Mouse (Mus musculus) retina, adult 2 months (tissue): ENCODE results near the gene Muc3.
"Not testable (repeated sequence)": the region's sequence is repeated elsewhere in the genome, so short reads cannot be mapped to it uniquely, and the experiment has no call there.

ENCODE experiments used
- DNase-seq: peaks from one replicate; pipeline ENCODE4 v3.0.0-alpha.2; 2012; ENCODE audit warnings: low read depth, low spot score

Muc3 gene

DNA sequence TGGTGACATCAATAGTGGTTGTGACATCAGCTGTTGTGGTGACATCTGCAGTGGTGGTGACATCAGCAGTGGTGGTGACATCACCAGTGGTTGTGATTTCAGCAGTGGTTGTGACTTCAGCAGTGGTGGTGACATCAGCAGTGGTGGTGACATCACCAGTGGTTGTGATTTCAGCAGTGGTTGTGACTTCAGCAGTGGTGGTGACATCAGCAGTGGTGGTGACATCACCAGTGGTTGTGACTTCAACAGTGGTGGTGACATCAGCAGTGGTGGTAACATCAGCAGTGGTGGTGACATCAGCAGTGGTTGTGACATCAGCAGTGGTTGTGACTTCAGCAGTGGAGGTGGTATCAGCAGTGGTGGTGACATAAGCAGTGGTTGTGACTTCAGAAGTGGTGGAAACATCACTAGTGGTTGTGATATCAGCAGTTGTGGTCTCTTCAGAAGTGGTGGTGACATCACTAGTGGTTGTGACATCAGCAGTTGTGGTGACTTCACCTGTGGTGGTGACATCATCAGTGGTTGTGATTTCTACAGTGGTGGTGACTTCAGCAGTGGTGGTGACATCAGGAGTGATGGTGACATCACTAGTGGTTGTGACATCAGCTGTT lies at the start of gene Muc3:
Muc3 (minus strand) TSS at position 51 of the 611 bp plus-strand sequence.
- not testable (repeated sequence) for DNase-seq

DNA sequence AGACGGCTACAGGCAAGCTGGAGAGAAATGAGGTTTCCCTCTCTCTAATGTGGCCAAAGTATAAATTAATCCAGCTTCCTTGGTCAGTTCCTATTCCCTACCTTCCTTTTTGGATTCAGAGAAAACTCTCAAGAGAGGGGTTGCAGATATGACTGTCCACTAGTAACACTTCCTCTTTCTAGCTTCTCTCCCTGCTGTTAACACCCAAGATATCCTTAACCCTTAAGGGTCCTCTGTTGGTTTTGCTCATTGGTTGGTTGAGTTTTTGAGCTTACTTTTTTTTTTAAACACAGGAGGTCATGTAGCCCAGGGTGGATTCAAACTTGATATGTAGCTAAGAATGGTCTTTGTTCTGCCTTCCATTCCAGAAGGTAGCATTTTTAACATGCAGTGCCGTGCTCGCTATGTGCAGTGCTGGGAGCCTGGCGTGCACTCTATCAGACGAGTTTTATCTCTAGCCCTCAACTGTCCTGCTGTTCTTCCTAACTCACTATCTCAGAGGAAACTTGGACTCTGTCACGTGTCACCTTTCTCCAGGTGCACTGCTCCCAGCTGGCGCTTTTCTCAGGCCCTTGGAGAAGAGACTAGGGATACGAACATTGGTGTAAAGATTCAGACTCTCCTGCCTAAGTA lies 45.5 kb upstream of the Muc3 start:
- DNase-seq, result no peak

DNA sequence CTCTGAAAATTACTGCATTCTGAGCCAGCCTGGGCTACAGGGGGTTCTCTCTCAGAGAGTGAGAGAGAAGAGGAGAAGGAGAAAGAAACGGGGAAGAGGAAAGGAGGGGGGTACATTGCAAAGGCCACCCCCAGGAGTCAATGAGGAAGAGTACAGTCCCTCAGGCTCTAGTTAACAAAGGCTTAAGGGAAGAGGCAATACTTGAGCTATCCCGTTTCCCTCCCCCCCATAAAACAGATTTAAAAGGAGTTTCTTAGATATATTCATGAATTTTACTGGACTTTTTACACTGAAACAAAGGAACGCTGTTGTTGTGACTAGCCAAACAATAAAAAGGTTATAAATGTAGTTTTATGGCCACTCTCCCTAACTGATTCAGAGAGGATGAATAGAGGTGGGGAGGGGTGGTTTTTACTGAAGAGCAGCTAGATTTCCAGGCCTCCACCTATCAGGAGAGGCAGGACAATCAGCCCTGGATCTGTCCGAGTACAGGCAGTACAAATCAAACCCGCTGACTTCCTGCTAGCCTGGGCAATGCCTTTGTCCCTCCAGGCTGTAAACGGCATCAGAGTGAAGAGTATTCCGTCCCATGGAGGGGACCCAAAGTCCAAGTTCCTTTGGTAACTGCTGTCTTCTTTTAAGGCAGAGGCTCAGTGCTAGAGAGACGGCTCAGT lies 44.3 kb upstream of the Muc3 start:
- DNase-seq, result no peak

DNA sequence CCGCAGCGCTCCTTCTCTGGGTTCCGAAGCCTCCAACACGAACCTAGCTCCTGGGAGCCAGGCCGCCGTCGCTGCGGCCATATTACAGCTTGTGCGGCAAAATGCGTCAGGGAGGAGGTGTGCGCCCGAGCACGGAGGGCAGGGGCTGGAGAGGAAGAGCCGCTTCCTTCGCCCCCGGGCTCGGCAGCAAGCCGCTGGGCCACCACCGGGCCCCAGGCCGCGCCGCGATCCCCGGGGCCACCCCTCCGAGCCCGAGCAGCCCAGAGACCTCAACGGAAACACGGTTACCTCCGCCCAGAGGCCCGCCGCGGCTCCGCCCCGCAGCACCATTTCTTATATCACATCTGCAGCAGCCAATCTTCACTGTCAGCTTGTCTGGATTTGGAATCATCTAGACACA lies 40.2 kb upstream of the Muc3 start:
- DNase-seq, result no peak

DNA sequence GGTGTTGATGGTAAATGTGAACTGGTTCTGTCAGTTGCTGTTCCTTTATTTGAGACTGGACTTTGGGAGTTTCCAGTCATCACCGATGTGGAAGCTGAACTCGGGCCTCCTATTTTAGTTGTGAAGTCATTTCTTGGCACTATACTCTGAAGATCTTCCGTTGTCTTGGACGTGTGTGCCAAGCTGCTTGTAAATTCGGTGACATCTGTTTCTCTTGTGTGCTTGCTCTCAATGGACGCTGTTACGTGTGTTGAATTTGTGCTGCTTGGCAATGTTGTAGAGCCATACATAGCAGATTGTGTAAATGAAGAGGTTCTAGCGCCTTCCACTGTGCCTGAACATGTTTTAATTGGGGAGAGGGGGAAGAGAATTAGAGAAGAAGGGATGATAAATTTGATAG lies 36.2 kb upstream of the Muc3 start:
- DNase-seq, result no peak

DNA sequence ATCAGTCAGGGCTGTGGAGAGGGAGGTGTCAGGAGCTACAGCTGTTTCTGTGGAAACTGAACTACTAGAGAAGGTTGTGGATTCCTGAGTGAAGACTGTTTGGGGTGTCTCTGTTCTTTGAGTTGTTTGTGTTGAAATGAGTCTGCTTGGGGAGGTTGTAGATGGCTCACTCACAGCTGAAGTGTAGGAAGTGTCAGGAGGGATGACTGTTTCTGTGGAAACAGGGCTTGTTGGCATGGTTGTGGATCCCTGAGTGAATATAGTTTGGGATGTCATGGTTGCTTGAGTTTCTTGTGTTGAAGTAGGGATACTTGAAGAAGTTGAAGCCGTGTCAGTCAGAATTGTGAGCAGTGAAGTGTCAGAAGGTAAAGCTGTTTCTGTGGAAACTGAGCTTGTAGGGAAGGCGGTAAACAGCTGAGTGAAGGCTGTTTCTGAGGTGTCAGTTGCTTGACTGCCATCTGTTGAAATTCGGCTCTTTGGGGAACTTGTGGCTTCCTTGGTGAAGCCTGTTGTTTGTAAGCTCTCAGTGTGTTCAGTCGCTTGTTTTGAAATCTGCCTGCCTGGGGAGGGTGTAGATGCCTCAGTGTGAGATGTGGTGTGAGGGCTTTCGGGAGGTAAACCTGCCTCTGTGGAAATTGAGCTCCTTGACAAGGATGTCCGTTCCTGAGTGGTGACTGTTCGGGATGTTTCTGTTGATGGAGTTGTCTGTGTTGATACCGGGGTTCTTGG lies 30.7 kb upstream of the Muc3 start:
- no peak for DNase-seq

DNA sequence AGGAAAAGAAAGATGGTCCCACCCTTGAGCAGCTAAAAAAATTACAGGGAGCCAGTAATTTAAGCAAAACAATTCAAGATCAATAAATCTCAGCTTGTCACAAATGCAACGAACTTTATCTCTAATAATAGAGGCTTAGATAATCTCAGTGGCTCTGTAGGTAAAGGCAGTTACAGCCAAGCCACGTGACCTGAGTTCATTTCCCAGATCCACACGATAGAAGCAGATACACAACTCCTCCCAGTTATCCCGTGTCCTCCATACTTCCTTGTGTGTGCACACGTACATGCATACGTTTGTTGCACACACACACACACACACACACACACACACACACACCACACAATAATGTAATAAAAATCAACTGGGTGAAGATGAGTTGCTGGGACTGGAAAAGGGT lies 24.8 kb upstream of the Muc3 start:
- DNase-seq, result no peak

DNA sequence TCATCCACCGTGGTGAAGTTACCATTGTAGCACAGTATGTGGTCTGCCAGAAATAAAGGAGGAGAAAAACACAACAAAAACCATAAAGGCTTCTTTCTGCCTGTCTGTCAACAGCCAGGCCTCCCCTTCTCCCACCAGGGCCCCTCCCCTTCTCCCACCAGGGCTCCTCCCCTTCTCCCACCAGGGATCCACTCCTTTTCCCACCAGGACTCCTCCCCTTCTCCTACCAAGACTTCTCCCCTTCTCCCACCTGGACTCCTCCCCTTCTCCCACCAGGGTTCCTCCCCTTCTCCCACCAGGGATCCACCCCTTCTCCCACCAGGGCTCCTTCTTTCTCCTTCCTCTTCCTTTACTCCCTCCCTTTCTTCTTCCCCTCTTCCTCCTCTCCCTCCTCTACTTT lies 23.5 kb upstream of the Muc3 start:
- no peak for DNase-seq

DNA sequence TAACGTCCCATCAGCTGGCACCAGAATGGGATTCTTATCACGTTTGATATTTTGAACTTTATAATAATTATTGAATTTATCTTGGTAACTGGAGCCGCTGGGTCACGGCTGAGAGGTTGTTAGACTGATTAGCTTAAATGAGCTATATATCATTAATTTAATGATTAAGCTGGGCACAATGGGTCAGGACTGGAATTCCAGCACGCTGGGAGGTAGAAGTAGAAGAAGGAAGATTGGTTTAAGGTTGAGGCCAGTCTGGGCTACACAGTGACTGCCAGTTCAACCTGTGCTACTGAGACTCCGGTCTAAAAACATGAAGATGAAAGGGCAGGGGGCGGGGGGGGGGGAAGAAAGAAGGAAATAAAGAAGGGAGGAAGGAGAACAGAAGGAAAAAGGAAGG lies 22.4 kb upstream of the Muc3 start:
- DNase-seq, result no peak

DNA sequence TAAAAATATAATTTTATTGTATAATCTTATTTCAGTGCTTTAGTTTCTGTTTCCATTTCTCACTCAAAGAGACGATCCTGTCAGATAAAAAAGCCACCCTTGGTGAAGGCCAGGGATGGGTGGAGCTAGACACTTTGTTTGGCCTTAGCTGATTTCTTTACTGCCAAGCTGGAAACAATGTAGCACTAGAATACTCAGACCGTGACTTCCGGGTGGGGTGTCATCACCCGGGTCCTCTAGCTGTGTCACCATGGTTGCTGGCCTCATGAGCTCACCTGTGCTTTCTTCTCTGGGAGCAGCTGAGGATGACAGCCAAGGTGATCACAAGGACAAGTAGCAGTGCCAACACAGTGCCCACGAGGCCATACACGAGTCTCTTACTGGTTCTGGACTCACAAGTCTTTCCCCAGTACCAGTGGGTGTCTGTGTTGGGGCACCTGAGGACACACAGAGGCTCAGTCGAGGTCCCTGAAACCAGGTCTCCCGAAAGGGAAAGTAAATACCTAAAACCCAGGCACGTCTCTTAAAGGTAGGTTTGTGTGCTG lies 21.8 kb upstream of the Muc3 start:
- no peak for DNase-seq

DNA sequence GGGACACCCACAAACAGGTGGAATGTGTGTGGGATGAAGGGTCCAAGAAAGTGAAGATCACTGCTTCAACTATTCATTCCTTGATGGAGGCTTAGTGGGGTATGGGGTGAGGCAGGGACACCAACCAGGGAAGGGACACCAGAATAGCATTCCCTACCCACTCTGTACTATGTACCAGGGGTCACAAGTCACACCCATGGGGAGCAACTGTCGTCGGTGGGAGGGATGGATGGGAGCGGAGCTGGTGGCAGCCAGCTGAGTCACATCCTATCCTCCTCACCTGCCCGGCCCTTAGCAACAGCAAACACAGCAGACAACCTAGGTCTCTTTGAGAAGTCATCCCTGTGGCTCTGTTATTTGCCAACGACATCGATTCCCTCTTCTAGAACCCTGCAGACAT lies 18.4 kb upstream of the Muc3 start:
- DNase-seq, result no peak

DNA sequence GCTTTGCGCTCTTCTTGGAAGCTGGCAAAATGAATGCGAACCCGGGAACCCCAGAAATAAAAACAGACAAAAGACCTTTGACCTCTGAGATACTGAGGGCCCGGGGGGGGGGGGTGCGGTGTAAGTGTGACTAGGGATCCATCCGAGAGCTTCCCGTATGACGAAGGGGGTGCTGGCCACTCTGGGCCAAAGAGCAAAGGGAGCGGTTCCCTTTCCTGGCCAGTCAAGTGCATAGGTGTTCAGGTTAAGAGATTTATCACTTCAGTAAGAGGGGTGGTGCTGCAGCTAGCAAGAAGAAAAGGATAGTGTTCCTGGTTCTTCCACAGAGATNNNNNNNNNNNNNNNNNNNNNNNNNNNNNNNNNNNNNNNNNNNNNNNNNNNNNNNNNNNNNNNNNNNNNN lies 16.9 kb upstream of the Muc3 start:
- DNase-seq, result no peak

DNA sequence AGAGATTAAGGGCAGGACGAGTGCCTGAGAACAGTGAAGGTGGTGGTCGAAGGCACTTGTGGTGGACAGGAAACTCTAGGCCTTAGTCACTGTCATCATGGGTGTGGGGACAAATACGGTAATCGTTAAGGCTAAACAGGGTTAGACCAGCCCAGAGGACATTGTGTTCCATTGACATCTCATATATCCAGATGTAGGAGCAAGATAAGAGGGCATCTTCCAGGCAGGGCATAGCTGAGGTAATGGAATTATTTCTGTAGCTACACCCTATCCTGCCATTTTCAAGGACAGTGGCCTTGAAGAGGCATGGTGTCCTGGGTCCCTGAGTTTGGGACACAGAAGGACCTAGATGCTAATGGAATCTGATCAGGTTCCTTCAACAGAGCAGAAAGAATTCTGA lies 12.7 kb upstream of the Muc3 start:
- DNase-seq, result no peak

DNA sequence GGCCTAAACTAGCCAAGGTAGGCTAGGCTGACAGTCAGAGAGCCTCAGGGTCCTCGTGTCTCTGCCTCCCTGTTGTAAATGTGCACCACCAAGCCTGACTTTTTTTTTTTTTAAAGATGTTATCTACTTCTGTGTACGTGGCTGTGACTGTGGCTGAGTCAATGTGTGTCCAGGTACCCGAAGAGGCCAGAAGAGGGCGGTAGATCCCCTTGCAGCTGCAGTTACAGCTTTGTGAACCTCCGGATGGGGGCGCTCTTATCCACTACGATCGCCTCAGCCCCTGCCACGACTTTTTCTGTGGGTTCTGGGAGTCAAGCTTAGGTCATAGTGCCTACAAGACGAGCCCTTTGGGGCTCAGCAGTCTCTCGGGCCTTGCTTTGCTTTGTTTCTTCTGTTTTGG lies 10.3 kb upstream of the Muc3 start:
- no peak for DNase-seq

DNA sequence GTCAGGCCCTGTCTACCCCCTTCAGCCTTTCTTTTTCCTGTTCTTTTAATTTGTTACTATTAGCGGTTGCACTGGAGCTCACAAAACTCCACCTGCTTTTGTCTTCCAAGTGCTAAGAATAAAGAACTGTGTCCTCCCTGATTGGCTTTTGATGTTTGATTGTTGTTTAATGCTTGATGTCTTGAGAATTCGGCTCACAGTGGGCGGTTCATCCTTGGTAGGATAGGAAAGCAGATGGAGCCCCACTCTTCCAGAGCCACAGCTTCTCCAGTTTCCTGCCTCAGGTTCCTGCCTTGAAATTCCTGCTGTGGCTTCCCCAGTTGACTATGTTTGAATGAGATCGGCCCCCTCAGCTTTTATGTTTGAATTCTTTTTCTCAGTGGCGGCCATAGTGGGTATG lies 4.2 kb upstream of the Muc3 start:
- no peak for DNase-seq

DNA sequence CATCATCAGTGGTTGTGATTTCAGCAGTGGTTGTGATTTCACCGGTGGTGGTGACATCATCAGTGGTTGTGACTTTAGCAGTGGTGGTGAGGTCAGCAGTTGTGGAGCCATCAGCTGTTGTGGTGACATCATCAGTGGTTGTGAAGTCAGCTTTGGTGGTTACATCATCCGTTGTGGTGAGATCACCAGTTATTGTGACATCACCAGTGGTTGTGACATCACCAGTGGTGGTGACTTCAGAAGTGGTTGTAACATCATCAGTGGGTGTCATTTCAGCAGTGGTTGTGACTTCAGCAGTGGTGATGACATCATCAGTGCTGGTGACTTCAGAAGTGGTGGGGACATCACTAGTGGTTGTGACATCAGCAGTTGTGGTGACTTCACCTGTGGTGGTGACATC lies 3.5 kb upstream of the Muc3 start:
- DNase-seq, result no peak

DNA sequence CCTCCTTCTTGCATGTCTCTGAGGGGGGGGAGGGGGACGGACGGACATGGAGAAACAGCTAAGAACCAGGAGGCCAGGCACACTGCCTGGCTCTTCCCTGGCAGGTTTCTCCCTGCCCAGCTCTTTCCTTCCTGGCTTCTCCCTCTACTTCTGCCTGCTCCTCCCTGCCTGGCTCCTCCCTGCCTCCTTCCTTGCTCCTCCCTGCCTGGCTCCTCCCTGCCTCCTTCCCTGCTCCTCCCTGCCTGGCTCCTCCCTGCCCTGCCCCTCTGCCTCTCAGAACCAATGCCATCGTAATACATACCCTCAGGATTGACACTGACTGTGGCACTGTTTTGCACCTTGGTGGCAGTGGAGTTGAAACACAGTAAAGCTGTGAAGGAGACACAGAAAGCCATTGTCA lies 8.3 kb downstream of the Muc3 start:
- DNase-seq, result no peak

DNA sequence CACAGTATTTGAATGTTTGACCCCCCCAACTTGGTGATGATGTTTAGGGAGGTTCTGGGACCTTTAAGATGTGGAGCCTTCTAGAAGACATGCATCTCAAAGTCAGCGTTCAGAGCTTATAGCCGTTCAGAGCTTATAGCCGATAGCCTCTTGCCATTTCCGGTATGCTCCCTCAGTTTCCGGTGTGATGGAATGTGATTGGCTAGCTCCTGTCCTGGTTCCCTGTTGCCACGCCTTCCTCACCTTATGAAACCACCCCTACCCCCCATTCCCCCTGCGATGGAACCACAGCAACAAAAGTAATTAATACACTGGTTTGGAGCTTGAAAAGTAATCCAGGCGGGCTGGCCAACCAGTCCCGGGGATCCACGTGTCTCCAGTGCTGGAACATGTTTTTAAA lies 10.1 kb downstream of the Muc3 start:
- no peak for DNase-seq

DNA sequence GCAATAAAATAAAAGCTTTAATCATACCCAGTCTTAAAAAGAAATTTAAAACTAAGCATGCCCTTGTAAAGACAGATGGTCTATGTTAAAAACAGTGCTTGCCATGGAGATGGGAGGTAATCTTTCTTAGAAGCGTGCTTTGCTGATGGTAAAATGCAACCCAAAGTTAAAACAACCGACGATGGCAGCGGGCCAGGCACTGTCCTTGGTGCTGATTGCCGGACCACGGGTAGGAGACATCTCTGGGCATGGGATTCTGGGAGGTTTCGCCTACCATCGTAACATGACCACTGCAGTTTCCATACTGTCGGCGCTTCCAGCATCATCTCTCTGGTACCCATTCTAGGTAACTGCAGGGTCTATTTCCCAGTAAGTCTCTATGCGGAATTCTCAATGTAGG lies 14.2 kb downstream of the Muc3 start:
- no peak for DNase-seq

DNA sequence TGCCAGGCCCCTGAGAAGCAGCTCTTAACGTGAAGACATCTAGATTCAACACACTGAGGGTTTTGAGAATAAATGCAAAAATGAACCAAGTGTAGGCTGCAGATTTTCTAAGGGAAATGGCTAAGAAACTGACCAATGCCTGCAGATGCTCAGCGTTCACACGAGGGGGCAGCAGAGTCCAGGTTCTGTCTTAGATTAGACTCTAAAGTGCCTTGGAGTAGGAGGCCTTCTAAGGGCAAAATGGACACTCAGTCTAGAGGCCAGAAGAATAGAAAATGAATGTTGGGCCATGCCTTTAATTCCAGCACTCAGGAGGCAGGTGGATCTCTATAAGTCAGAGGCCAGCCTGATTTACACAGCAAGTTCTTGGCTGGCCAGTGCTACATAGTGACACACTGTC lies 17.6 kb downstream of the Muc3 start:
- DNase-seq, result peak; percentile 47

DNA sequence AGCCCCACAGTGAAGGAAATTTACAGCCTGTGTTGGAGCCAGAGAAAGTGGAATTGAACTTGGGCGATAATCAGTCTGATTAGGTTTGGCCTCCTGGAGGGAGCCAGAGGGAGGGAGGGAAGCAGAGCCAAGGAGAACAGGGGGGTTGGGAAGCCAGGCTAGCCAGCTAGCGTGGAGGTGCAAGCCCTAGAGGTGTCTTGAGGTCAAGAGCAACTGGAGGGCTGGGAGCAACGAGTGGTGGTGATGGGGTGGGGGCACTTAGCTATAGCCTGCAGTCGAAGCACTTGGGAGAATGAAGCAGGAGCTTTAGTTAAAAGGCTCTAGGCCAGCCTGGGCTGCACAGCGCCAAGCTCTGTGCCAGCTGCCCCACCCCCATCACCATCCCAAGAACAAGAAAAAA lies 19.8 kb downstream of the Muc3 start:
- DNase-seq, result no peak

DNA sequence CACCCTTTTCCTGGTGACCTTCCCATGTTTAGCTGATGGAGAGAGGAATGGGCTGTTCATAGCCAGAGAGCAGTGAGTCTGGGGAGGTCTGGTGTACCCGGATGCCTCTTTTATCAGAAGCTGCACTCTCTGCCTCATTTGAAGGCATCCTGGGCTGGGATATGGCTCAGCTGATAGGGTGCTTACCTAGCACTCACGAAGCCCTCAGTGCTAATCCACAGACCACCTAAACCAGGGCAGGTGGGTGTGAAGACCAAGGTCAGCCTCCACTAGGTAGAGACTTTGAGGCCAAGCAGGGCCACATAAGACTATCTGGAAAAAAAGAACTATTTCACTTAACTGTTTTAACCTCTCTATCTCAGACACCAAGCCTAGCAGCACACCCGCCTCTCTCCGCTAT lies 25.6 kb downstream of the Muc3 start:
- no peak for DNase-seq
